Mouse (Mus musculus) heart, postnatal 0 days (tissue): ENCODE results near the gene Rfx8.

ENCODE experiments used
- CTCF ChIP-seq: IDR thresholded peaks from 2 replicates; pipeline ENCODE4 v1.5.1; 2016; ENCODE audit warnings: antibody characterized with exemption, control low read depth, low read depth
- EP300 ChIP-seq: IDR thresholded peaks from 2 replicates; pipeline ENCODE4 v1.6.1; 2016; ENCODE audit warnings: antibody characterized with exemption, low read depth

GRCm38 (mm10) chr1:39691974-39692373, 28.8 kb downstream of the Rfx8 start:
- no peak for TF ChIP-seq CTCF
- TF ChIP-seq EP300: no peak
